Mouse (Mus musculus) olfactory bulb, adult 2 months (tissue): ENCODE data around the gene Pptc7.

Experiments
- CTCF ChIP-seq: fragments of 200-500 bp; IDR thresholded peaks from 2 replicates; pipeline ENCODE4 v1.5.1; 2012; ENCODE audit warnings: low read depth, mild to moderate bottlenecking, low read length, moderate library complexity; ENCODE audit not compliant: insufficient read depth
- POLR2A ChIP-seq: fragments of 200-500 bp; IDR thresholded peaks from 2 replicates; pipeline ENCODE4 v1.6.1; 2012; ENCODE audit warnings: mild to moderate bottlenecking, low read depth, low read length, moderate library complexity; ENCODE audit not compliant: insufficient read depth

- TF ChIP-seq POLR2A (no peak), CTCF (no peak)
Measured at GRCm38 (mm10) chr5:122268858-122269604, 15.1 kb upstream of the Pptc7 start.
